Mouse (Mus musculus): Measurements from ENCODE around the gene Msmo1. TPM values are rescaled to one million over a fixed set of nuclear protein-coding genes. Genes with fewer than 3 reads are reported as not detected.

The Msmo1 gene
- polyA plus RNA-seq, 1 experiment from 2014 or later = 210 TPM

DNA sequence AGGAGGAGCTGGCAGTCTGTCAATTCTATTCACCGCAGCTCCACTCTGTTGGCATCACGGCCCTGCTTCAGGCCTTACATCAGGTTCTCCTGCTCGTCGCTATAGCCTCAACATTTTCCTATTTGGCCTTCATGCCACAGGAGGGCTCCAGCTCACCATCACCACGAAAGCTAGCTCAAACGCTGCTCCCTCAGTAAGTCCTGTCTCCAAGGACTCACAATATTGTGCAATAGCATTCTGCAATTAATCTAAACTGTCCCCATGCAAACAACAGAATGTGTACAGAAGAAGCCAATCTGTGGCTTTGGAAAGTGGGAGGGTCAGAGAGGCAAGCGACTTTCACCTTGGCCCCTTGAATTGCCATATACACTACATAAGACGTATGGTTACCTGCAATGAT, 27.8 kb upstream of the Msmo1 start:
- 69% methylated on average over 8 of the region's 8 CpGs for WGBS
- Histone ChIP-seq H3K27ac (ENCODE audit: low read length) (no peak overlapping the region), H3K9ac (ENCODE audit: low read depth, low read length) (no peak overlapping the region), H3K9me3 (ENCODE audit: control insufficient read depth, low read length) (no peaks in the 10 kb centered on the region), H3K4me2 (ENCODE audit: low read depth, low read length) (no peak overlapping the region), H3K36me3 (ENCODE audit: control insufficient read depth, insufficient read depth, low read length) (0 out of 2 replicates have a peak, but pooled peaks cover 2% of the 10 kb centered on the region), H3K27me3 (replicated peaks; ENCODE audit: control insufficient read depth, insufficient read depth, low read length) (no peaks in the 10 kb centered on the region), H3K4me3 (ENCODE audit: low read length) (no peak overlapping the region), H3K4me1 (ENCODE audit: control insufficient read depth, insufficient read depth, low read length) (no peaks in the 10 kb centered on the region)
- ATAC-seq = peak; percentile 78

DNA sequence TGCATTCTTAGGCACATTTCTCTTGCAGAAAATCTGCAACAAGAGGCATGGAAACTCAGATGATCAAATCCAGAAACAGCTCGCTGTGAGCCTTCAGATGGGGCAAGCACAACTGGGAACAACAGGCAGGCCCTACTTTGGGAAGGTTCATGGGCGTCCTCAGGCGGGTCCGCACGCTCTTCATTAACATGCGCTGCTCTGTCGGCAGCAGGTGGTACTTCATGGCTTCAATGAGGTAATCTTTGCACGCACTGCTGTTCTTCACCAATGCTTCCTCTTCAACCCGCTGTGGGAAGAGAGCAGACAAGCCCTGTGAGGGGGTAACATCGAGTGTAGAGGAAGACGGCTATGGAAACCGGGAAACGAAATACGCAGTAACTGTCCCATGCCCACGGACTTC, 24.4 kb upstream of the Msmo1 start:
- no peaks in the 10 kb centered on the region for H3K27me3 ChIP-seq (replicated peaks; ENCODE audit: control insufficient read depth, insufficient read depth, low read length)
- 94% methylated on average over 15 of the region's 15 CpGs for WGBS
- H3K4me2 ChIP-seq (ENCODE audit: low read depth, low read length) = no peak overlapping the region
- no peak for ATAC-seq
- no peak overlapping the region for H3K4me3 ChIP-seq (ENCODE audit: low read length)
- H3K36me3 ChIP-seq (ENCODE audit: control insufficient read depth, insufficient read depth, low read length) = 0 out of 2 replicates have a peak, but pooled peaks cover 2% of the 10 kb centered on the region
- no peak overlapping the region for H3K27ac ChIP-seq (ENCODE audit: low read length)
- no peaks in the 10 kb centered on the region for H3K4me1 ChIP-seq (ENCODE audit: control insufficient read depth, insufficient read depth, low read length)
- no peak overlapping the region for H3K9ac ChIP-seq (ENCODE audit: low read depth, low read length)
- H3K9me3 ChIP-seq (ENCODE audit: control insufficient read depth, low read length) = no peaks in the 10 kb centered on the region

DNA sequence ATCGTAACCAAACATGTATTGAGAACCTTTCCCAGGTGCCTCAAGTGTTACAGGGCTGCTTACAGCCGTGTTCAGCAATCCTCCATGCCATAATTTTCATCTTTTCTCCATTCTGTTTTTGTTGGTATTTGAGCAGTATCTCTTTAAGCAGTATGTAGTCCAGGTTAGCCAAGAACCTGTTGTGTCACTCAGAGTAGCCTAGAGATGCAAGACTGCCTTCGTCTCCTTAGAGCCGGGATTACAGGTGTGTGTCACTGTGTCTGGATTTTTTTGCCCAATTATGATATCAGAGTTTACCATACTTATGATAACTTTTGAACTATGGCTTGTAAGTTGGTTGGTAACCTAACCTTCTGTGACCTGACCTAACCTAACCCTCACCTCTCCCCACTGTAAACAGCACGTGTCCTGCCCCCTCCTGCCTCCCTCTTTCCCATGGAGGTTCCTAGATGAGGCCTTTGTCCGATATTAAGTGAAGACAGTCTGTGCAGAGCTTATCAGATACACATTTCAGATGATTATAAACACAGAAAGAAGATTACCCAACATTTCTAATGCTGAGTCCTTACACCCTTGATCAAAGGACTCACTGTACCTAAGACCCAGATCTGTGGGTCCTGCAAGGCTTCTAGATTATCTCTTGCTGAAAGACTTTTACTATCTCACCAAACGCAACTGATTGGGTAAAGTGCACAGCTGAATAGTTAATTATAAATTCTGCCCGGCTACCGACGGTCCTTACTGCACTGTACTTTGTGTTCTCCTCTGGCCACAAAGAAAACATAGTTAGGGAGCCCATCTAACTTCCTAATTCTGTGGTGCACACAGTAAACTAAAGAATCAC, 12.8 kb upstream of the Msmo1 start:
- Histone ChIP-seq H3K9ac (ENCODE audit: low read depth, low read length) (no peak overlapping the region), H3K9me3 (ENCODE audit: control insufficient read depth, low read length) (no peaks in the 10 kb centered on the region), H3K4me3 (ENCODE audit: low read length) (no peak overlapping the region), H3K27ac (ENCODE audit: low read length) (peak overlapping the region; percentile 9; the same call in 1 of the 2 replicates), H3K27me3 (replicated peaks; ENCODE audit: control insufficient read depth, insufficient read depth, low read length) (no peaks in the 10 kb centered on the region), H3K4me2 (ENCODE audit: low read depth, low read length) (no peak overlapping the region), H3K4me1 (ENCODE audit: control insufficient read depth, insufficient read depth, low read length) (no peaks in the 10 kb centered on the region), H3K36me3 (ENCODE audit: control insufficient read depth, insufficient read depth, low read length) (no peaks in the 10 kb centered on the region)
- ATAC-seq = peak; percentile 87
- 56% methylated on average over 10 of the region's 10 CpGs for WGBS

DNA sequence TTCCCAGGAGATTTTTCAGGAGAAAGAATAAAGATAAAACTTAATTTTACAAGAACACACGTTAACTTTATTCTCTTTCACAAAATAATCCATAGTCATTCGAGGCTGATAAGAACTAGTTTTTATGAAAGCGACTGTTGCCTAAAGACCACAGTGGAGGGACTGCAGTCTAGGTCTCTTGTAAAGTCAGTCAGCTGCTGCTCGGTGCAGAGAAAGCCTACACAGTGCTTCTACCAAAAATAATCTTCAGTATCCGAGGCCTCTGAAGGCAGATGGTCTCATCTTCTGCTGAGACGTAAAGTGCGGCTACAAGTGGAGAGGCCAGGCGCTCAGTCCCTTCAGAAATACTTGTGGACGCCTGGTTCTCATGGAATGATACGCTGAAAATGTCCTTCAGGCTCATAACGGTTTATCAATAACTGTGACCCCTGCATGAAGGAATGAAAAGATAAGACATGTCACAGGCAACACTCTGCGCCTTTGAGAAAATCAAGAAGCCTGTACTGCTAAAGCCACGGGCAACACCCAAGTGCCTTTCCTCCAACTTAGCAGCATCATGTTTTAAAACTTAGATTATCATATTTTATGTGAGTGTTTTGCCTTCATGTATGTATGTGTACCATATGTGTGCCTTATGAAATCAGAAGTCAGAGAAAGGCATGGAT, 7.1 kb upstream of the Msmo1 start:
- Histone ChIP-seq H3K27ac (ENCODE audit: low read length) (no peak overlapping the region), H3K36me3 (ENCODE audit: control insufficient read depth, insufficient read depth, low read length) (no peaks in the 10 kb centered on the region; the same call in 1 of the 2 replicates), H3K4me2 (ENCODE audit: low read depth, low read length) (no peak overlapping the region), H3K9me3 (ENCODE audit: control insufficient read depth, low read length) (no peaks in the 10 kb centered on the region), H3K27me3 (replicated peaks; ENCODE audit: control insufficient read depth, insufficient read depth, low read length) (no peaks in the 10 kb centered on the region), H3K9ac (ENCODE audit: low read depth, low read length) (no peak overlapping the region), H3K4me3 (ENCODE audit: low read length) (no peak overlapping the region), H3K4me1 (ENCODE audit: control insufficient read depth, insufficient read depth, low read length) (no peaks in the 10 kb centered on the region)
- no peak for ATAC-seq
- 91% methylated on average over 13 of the region's 13 CpGs for WGBS

DNA sequence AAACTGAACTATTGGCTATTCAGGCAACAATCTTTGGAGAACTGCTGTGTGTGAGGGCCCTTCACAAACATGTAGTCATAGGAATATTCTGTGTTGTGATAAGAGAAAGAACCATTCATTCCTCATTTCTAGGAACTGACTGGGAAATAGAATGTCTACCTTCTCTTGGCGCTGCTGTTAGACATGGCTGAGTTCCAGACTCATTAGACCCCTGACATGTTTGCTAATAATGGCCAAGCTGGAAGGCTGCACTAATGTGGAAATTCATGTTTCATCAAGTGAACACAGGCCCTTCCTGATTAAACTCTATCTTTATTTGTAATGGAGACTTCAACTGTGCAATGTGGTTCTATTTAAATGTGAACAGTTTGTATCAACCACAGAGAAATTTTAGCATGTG, 5.3 kb upstream of the Msmo1 start:
- no peak overlapping the region for H3K9ac ChIP-seq (ENCODE audit: low read depth, low read length)
- no peaks in the 10 kb centered on the region for H3K9me3 ChIP-seq (ENCODE audit: control insufficient read depth, low read length)
- H3K4me2 ChIP-seq (ENCODE audit: low read depth, low read length) = no peak overlapping the region
- H3K27ac ChIP-seq (ENCODE audit: low read length) = no peak overlapping the region
- H3K36me3 ChIP-seq (ENCODE audit: control insufficient read depth, insufficient read depth, low read length) = no peaks in the 10 kb centered on the region; the same call in 1 of the 2 replicates
- no peak for ATAC-seq
- no peaks in the 10 kb centered on the region for H3K4me1 ChIP-seq (ENCODE audit: control insufficient read depth, insufficient read depth, low read length)
- H3K27me3 ChIP-seq (replicated peaks; ENCODE audit: control insufficient read depth, insufficient read depth, low read length) = no peaks in the 10 kb centered on the region
- 81% methylated on average over 1 of the region's 1 CpGs for WGBS
- H3K4me3 ChIP-seq (ENCODE audit: low read length) = no peak overlapping the region

DNA sequence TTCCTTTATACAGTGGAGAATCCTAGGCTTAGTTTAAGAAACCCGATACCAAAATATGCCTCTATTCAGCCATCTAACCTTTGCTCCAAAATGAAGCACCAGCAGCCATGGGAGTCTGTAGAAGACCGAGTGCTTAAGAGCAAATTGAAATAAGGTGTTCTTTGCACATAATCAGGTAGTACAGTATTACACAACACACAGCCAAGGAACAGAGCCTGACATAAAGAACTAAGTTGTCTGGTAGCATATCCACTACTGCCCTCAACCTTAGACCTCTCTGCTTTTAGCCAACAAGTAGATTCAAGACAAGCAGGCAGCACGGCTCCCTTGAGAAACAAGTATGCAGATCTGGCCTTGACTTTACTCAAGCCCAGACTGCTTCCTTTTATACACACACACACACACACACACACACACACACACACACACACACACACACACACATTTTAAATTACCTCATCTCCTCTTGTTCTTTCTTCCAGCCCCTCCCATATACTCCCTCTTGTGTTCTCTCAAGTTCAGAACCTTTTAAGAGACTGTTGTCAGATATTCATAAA, 3.3 kb upstream of the Msmo1 start:
- ATAC-seq = no peak
- Histone ChIP-seq H3K27ac (ENCODE audit: low read length) (0 out of 2 replicates have a peak overlapping the region, but pooled peaks have one; percentile 33), H3K4me2 (ENCODE audit: low read depth, low read length) (no peak overlapping the region), H3K9me3 (ENCODE audit: control insufficient read depth, low read length) (no peaks in the 10 kb centered on the region), H3K4me1 (ENCODE audit: control insufficient read depth, insufficient read depth, low read length) (no peaks in the 10 kb centered on the region), H3K4me3 (ENCODE audit: low read length) (no peak overlapping the region), H3K27me3 (replicated peaks; ENCODE audit: control insufficient read depth, insufficient read depth, low read length) (no peaks in the 10 kb centered on the region), H3K9ac (ENCODE audit: low read depth, low read length) (no peak overlapping the region), H3K36me3 (ENCODE audit: control insufficient read depth, insufficient read depth, low read length) (no peaks in the 10 kb centered on the region; the same call in 1 of the 2 replicates)
- 77% methylated on average over 3 of the region's 3 CpGs for WGBS

DNA sequence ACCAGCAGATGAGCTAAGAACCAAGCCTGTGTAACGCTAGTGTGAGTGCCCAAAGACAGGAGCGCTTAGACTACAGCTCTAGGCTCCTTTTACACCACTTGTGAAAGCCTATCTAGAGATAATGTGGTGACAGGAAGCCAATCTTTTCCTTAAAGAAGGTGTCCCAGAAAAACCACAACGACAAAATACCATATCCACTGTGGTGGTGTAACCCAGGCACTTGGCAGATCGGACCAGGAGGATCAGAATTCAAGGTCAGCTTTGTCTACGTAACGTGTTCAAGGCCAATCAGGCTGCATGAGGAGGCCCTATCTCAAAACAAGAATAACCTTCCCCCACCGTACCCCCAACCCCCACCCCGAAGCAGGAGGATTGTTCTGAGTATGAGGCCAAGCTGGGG, 1.6 kb upstream of the Msmo1 start:
- H3K4me3 ChIP-seq (ENCODE audit: low read length) = no peak overlapping the region
- no peak overlapping the region for H3K4me2 ChIP-seq (ENCODE audit: low read depth, low read length)
- peaks cover 4% of the 10 kb centered on the region for H3K36me3 ChIP-seq (ENCODE audit: control insufficient read depth, insufficient read depth, low read length)
- H3K4me1 ChIP-seq (ENCODE audit: control insufficient read depth, insufficient read depth, low read length) = no peaks in the 10 kb centered on the region
- no peak overlapping the region for H3K9ac ChIP-seq (ENCODE audit: low read depth, low read length)
- H3K9me3 ChIP-seq (ENCODE audit: control insufficient read depth, low read length) = no peaks in the 10 kb centered on the region
- H3K27ac ChIP-seq (ENCODE audit: low read length) = no peak overlapping the region
- 85% methylated on average over 8 of the region's 8 CpGs for WGBS
- H3K27me3 ChIP-seq (replicated peaks; ENCODE audit: control insufficient read depth, insufficient read depth, low read length) = no peaks in the 10 kb centered on the region
- no peak for ATAC-seq

DNA sequence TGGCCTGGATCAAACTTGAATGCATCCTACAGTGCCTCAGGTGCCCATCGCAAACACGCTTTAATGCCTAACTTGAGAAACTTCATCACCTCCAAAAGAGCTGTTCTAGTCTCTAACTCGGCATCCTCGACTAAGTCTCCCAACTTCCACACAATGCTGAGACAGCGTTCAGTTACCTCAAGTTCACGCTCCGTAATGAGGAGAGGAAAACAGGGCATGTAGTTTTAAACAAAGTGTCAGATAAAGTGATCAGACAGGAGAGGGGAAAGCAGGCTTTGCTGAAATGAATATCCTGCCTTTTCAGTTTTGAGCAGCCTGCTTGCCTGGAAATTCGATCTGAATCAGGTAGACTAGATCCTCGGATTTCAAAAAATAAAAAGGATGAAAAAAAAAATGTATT, 996 bp downstream of the Msmo1 start:
- peak overlapping the region; percentile 78 for H3K27ac ChIP-seq (ENCODE audit: low read length)
- 7% methylated on average over 9 of the region's 9 CpGs for WGBS
- H3K9ac ChIP-seq (ENCODE audit: low read depth, low read length) = peak overlapping the region; percentile 75
- no peaks in the 10 kb centered on the region for H3K9me3 ChIP-seq (ENCODE audit: control insufficient read depth, low read length)
- no peaks in the 10 kb centered on the region for H3K27me3 ChIP-seq (replicated peaks; ENCODE audit: control insufficient read depth, insufficient read depth, low read length)
- ATAC-seq = no peak
- peak overlapping the region; percentile 92 for H3K4me3 ChIP-seq (ENCODE audit: low read length)
- H3K4me1 ChIP-seq (ENCODE audit: control insufficient read depth, insufficient read depth, low read length) = no peaks in the 10 kb centered on the region
- peaks cover 4% of the 10 kb centered on the region for H3K36me3 ChIP-seq (ENCODE audit: control insufficient read depth, insufficient read depth, low read length)
- H3K4me2 ChIP-seq (ENCODE audit: low read depth, low read length) = peak overlapping the region; percentile 60

DNA sequence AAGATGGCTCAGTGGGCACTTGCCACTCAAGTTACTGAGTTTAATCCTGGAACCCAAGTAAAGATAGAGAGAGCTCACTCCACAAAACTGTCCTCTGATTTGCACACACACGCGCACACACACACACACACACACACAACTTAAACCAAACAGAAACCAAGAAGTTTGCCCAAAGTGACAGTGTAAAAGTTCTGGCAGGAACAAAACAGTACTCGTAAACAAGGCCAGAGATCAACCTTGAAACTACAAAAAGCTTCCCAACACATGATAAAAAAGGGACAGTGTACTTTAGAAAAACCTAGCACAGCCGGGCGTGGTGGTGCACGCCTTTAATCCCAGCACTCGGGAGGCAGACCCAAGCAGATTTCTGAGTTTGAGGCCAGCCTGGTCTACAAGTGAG, 5.4 kb downstream of the Msmo1 start:
- Histone ChIP-seq H3K36me3 (ENCODE audit: control insufficient read depth, insufficient read depth, low read length) (peaks cover 17% of the 10 kb centered on the region), H3K27ac (ENCODE audit: low read length) (no peak overlapping the region), H3K4me1 (ENCODE audit: control insufficient read depth, insufficient read depth, low read length) (no peaks in the 10 kb centered on the region), H3K9ac (ENCODE audit: low read depth, low read length) (no peak overlapping the region), H3K4me3 (ENCODE audit: low read length) (no peak overlapping the region), H3K9me3 (ENCODE audit: control insufficient read depth, low read length) (no peaks in the 10 kb centered on the region), H3K27me3 (replicated peaks; ENCODE audit: control insufficient read depth, insufficient read depth, low read length) (no peaks in the 10 kb centered on the region), H3K4me2 (ENCODE audit: low read depth, low read length) (no peak overlapping the region)
- no peak for ATAC-seq
- WGBS = 76% methylated on average over 7 of the region's 7 CpGs
